Mouse (Mus musculus): ENCODE data around the gene Mroh3.

The Mroh3 gene

DNA sequence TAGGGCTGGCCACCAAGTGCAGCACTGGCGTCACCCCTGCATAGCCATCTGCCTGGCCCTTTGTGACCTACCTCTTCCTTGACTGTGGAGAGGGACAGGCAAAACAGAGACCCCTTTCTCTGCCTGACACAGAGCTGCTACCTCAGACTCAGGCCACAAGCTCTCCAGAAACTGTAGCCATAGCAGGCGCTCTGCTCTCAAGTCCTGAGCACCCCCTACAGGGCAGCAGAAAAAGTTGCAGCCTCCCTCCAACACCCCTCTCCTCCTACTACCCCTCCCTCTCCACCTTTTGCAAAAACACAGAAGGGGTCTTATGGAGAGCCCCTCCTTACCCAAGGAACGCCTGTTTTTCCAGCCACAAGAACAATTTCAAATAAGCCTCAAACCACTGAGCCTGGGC, at the start of gene Mroh3:
TSS of gene Mroh3 (minus strand) at position 26 of the 400 bp plus-strand sequence.
- no peak for DNase-seq (ENCODE audit: low spot score)

DNA sequence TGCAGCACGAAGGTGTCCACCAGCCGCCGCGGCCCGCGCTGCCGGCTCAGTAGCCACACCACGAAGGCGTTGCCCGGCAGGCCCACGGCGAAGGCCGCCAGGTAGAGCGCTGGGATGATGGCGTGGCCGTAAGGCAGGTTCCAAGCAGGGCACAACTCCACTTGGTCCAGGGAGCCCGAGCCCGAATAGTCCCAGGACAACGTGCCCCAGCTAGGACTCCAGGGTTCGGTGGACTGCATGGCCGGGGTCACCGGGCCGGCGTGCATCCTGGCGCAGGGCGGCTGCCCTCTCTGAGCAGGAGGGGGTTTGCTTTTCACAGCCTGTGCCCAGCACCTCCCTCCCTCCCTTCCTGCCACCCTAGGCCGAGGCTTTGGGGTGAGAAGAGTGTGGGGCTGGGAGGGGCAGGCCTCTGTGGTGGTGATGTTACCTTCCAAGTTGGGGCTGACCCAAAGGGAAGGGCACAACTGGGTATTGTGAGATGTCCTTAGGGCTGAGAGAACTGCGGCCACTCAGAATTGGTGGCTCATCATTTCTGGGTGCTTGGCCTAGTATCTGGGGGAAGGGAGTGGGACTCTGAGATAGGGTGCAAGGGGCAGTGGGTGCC, 48.1 kb upstream of the Mroh3 start, which contains the start of gene Gpr25:
TSS of gene Gpr25 (minus strand) at position 239 of the 604 bp plus-strand sequence.
- no peak for DNase-seq (ENCODE audit: low spot score)

DNA sequence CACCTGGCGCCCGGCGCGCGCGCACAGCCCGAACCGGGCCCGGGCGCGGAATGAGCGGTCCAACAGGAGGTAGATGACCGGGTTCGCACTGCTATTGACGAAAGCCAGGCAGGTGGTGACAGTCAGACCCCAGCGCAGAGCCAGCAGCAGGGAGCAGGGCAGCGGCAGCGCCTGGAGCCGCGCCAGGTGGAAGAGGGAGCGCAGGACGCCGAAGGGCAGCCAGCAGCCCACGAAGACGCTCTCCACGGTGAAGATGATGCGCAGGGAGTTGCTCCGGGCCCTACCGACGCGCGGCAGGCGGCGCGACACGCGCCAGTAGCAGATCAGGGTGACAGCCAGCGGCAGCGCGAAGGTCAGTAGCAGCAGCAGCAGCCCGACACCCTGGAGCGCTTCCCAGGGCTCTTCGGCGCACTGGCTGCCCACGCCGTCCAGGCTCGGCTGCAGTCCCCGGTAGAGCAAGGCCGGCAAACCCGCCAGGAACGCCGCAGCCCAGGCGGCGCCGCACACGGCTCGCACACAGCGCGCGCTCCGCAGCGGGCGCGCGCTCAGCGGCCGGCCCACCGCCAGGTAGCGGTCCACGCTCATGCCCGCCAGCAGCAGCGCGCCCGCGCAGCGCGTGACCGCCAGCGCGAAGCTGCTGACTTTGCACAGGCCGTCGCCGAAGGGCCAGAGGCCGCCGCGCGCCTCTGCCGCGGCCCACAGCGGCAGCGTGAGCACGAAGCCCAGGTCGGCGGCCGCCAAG, 47.4 kb upstream of the Mroh3 start:
- no peak for DNase-seq (ENCODE audit: low spot score)

DNA sequence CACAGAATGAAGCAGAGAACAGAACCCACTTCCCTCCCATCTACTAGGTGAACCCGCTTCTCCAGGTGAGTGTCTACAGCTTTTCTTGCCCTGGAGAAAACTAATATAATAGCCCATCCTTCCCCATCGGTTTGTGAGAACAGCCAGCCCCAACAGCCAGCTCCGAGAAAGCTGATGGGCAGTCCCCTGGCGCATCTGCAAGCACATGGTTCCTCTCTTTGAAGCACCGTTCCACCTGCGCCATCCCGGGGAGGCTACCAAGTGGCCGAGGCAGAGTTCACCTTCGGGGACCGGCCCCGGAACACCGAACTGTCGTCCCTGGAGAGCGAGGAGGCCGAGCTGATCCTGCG, 46.9 kb upstream of the Mroh3 start:
- DNase-seq (ENCODE audit: low spot score): no peak

DNA sequence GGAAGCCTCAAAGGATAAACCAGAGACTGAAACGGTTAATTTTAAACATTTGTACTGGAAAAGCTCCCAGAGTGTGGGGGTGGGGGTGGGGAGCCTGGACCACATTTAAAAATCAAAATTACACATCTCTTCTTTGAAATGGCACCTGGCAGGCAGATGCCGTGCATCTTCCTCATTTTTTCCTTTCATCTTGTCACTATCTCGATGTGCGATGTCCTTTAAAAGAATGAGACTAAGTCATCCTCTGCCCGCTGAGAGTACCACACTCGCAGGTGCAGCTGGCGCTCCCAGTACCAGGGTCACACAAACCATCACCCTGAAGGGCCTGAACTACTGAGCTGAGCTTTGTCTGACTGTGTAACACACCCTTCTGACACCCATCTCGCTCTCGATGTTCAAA, 45.9 kb upstream of the Mroh3 start:
- DNase-seq (ENCODE audit: low spot score): no peak

DNA sequence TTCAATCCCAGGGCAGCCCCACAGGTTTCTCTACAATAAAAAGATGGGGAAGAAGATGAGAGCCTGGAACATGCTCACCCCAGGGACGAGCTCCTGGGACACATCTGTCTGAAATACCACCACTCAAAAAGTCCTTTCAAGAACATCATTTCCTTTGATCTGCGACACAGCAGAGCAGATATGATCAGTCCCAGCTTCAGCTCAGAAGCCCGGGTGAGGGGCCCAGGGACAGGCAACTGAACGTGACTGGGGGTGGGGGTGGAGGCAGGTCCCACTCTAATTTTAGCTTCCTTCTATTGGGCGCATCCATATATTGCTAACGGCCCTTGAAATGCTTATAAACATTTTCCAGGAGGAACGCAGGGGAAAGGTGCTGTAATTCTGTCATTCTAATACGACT, 43.0 kb upstream of the Mroh3 start:
- DNase-seq (ENCODE audit: low spot score): no peak

DNA sequence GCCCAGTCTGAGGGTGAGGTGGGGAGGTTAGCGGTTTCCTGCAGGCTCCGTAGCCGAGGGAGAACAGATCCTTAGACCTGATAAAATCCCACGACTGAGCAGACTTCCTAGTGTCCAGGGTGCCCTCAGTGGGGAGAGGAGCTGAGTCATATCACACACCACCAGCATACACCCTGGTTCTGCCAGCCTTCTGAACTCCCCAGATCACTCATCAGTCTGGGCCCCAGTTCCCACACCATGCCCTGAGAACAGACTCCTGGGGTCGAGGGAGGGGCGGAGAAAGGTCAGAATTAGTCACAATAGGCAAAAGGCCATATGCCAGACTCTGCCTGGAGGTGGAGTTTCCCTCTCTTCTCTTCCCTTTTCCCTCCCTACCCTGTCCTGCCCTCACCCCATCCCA, 42.5 kb upstream of the Mroh3 start:
- no peak for DNase-seq (ENCODE audit: low spot score)

DNA sequence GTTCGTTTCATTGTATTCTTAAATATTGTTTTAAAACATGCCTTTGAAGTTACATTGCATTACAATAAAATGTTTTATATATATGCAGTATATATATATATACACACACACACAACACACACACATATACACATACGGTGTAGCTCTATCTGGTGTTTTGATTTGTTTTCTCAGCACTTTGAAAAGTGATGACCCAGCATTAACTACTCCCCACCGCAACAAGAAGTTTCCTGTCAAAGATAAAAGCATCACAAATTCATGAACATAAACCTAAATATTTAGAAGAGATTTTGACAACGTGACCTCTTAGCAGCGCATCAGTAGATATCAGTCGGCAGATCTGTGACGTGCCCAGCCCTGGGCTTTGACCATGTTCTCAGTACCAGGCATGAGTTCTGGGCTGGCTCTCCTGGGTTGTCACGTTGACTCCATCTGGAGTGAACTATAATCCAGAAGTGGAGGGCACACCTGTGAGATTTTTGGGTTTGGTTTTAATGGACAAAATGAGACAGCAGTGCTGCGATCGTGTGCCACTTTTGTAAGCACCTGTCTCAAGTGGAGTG, 42.0 kb upstream of the Mroh3 start:
- no peak for DNase-seq (ENCODE audit: low spot score)

DNA sequence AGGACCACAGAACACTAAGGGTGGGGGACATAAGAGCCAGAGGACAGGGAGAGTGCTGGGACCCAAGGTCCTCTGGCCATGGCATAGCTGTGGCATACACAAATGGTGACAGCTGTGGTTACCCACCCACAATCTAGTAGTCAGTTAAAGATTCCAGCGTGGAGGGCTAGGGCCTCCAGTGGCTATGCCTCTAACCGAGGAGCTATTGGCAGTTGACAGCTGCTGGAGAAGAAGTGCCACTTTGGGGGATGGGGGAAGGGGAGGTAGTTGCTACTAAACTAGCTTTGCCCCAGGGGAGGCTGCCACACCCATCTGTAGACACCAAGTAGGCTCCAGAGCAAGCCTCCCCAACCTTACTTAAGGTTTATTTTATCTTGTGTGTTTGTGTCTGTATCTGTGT, 40.8 kb upstream of the Mroh3 start:
- no peak for DNase-seq (ENCODE audit: low spot score)

DNA sequence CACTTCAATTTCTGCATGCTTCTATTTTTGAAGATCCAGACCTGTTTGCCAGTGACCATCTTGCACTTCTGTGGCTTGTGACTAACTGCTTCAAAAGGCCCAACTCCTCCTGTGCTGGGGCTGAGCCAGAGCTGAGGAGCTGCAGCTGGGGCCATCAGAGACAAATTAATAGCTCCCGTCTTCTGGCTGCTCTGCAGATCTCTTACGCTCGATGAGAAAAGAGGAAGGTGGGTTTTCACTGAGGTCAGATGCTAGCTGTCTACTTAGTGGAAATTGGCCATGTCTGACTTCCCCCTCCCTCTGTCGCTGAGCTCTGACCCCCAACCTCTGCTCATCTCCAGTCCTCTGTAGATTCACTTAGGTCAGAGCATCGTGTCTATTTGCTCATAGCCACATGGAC, 37.0 kb upstream of the Mroh3 start:
- no peak for DNase-seq (ENCODE audit: low spot score)

DNA sequence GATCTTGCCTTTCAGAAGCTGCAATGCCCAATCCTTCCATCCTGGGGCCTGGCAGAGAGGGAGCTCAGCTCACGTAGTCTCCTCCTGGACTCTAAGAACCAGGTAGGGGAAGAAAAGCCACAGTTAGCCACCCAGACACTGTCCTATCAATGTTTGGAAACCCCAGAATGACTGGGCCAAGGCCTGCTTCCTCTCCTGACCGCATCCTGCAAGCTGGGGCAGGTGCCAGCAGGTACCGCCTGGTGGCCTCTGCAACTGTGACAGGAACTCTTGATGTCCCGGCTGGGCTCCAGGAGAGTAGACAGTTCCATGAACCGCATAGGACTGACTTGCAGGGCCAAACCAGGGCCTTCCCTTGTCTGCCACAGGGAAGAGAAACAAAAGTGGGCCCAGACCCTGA, 34.8 kb upstream of the Mroh3 start:
- DNase-seq (ENCODE audit: low spot score): no peak

DNA sequence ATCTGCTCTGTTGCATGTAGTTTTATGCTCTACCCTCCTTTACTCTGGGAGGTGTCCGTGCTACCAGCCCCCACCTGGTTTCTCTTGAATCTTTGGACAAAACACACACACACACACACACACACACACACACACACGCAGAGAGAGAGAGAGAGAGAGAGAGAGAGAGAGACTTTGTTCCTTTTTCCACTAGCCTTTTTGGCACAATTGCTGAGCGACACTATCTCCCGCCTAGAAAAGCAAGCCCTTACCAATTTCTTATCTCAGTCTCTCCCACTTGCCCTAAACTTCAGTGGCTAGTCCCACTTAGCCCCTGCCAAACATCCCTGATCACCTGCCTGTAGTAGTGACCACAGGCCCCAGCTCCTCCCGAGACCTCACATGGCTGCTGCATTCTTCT, 31.8 kb upstream of the Mroh3 start:
- DNase-seq (ENCODE audit: low spot score): no peak

DNA sequence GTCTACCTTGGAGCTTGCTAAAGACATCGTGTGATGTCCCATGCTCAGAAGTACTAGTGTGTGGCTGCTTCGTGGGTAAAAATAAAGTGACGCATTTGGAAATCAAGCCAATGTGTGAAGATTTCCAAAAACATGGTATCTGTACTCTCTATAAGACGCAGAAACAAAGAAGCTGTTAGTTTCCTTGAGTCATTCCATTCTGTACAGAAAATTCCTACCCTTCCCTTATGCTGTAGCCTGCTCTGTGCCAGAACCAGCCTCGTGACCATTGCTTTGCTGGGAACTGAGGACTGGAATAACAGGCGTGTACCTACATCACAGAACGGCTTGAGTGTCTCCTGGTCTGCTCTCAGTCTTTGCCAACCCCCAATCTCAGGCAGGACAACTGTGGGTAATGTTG, 29.2 kb upstream of the Mroh3 start:
- DNase-seq (ENCODE audit: low spot score): no peak

DNA sequence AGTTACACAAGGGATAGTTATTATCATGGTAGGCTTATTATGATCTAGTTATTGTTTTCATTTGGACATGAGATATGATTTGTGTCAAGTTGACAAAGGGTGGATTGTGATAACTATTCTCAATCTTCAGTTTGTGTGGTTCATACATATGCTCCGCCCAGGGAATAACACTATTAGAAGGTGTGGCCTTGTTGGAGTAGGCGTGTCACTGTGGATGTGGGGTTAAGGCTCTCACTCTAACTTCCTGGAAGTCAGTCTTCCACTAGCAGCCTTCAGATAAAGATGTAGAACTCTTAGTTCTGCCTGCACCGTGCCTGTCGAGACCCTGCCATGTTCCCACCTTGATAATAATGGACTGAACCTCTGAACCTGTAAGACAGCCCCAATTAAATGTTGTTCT, 25.9 kb upstream of the Mroh3 start:
- DNase-seq (ENCODE audit: low spot score): no peak

DNA sequence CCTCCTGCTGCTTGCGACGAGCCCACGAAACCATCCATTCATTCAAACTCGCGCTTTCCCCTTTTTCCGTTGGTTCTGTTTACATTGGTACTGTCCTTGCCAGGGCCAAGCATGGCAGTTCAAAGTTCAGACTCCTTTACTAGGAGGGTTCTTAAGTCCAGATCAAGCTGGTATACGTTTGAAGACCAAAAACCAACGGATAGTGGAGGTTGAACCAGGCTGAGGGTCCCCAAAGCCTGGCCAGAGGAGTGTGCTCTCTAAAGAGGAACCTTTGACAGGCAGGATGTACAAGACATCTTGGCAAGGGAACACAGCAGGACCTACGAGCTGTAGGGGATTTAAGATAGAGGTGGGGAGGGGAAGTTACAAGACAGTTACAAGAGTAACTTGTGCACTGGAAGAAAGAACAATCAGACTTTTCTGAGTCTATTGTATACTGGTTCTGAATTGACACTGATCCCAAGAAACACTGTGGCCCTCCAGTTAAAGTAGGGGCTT, 22.0 kb upstream of the Mroh3 start:
- no peak for DNase-seq (ENCODE audit: low spot score)

DNA sequence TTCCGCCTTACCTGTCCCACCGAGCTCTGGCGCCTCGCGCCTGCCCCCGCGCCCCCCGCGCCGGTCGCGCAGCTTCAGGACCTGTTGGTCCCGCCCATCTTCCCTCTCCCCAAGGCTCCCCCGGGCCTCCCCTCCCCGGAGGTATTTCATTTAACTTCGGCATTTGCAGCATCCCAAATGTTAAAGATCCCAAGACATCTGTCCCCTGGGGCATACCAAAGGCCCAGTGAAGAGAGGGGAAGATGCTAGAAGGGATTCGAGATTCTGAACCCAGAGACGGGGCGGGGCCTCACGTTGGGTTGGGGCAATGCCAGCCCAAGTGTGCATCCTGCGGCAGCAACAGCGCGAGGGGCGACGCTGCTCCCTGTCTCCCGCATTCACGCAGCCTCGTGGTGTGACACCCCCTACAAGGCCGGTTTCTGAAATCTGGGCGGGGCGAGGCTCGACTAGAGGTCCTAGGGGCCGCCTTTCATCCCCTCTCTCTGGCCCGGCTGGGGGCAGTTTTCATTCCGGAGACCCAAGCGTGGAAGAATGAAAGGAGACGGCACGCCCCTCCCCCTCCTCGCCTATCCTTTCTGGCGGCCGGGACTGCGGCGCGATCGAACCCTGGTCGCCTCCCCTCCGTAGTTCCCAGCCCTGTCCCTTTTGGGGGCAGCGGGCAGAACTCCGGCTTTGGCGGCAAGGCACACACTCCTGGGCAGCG, 21.4 kb upstream of the Mroh3 start, which contains the start of gene Inava:
TSS of gene Inava (minus strand) at position 373 of the 703 bp plus-strand sequence.
- no peak for DNase-seq (ENCODE audit: low spot score)

DNA sequence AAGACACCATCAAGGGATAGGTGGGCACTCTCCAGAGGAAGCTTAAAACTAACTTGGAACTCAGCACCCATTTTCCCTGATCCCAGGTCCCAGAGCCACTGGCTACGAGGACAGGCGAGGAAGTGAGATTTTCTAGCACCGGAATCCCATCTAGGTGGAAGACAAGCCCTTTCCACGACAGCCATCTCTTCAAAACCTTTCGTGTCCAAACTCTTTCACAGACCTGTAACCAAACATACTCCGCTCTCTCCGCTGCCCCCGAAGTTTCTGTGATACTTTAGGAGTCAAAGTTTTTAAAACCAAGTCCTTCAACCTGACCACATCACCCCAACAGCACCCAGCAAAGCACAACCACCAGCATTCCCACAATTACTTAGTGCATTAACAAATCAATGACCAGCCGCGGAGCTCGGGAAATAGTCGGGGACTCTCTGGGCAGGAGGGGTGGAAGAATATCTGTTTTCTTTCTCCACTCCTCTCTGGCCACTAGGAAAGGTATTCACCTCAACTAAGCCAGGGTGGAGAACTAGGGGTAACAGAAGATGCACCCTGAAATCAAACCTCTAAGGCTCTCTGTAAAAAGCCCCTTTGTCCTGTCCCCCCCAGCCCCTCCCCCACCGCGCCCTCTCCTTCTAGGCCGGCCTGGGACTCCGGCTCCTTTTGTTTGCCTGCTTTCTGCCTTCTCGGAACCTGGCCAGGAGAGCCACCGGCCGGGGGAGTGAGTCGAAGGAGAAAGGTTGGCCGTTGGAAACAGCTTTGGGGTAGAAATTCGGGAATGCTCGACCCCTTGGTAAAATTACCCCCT, 20.6 kb upstream of the Mroh3 start:
- DNase-seq (ENCODE audit: low spot score): no peak

DNA sequence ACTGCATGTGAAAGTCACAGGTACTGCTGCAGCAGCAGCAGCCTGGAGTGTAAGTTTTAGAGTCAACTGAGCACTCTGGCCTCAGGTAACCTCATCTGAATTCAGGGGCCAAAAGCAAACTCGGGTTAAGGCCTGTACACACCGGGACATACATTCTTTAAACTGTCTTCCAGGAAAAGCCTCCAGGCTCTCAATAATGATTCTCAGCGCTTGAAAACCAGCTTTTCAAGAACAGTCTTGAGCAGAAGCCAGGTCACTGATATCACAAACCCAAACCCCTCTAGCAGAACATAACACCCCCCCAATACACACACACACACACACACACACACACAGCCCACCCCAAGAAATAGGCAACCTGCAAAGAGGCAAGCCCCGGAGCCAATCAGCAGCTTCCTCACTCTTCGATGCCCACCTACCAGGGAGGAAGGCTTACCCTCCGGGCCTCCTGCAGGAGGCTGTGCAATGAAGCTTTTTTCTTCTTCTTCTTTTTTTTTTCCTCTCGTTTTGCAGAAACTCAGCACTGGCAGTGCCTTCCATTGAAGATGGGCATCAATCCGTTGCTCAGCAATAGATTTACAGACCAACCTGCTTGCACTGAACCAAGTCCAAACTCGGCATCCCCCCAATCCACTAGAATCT, 19.8 kb upstream of the Mroh3 start:
- no peak for DNase-seq (ENCODE audit: low spot score)

DNA sequence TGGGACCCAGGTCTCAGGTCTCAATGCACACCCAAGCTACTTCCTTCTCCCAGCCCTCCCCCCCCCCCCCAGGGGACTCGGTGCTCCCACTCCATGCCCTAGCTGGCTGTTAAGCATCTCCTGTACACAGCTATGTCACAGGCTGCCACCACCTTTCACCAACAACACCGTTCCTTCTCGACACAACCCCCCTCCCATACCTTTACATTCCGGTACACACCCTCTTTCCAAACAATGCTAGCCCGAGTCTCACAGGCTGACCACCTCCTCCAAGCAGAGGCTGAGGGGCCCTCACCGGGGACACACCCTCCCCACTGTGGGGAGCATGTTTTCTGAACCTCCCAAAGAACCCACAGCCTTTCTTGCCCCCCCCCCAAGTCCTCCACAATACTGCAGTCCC, 19.0 kb upstream of the Mroh3 start:
- DNase-seq (ENCODE audit: low spot score): no peak

DNA sequence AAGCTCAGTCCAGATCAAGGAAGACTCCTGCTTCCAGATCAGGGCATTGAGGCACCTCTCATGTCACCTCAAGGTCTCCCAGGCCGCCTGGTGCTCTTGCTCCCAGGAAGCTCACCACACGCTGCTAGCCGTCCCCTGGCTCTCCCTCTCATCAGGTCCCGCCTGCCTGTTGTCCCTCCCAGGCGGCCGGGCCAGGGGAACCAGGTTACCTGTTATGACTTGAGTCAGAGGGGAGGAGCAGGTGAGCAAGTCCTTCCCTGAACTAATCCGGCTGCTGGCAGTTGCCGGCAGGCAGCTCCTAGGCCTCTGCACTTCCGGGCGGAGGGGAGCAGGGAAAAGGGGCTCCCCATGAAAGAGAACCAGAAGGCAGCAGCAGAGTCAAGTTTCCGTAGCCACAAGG, 17.6 kb upstream of the Mroh3 start:
- no peak for DNase-seq (ENCODE audit: low spot score)

DNA sequence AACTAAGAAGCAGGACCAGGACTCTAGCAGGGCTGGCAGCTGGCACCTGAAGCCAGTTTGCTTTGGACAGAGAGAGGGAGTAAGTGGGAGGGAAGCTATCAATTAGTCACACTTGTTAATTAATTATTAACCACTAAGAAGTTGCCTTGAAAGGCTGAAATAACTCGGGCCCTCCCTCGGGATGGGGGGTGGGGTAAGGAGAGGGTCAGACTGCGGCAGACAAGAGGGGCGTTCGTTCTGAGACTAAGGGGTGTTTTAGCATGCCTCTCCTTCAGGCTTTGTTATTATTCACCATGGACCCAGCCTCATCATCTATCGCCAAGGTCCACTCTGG, 16.4 kb upstream of the Mroh3 start:
- DNase-seq (ENCODE audit: low spot score): no peak
